Mouse (Mus musculus) hindbrain, embryonic 10.5 days (tissue): ENCODE measurements around the gene Agbl1. TPM values are rescaled to one million over a fixed set of nuclear protein-coding genes. Genes with fewer than 3 reads are reported as not detected.

Experiments
- DNase-seq: peaks from one replicate; pipeline ENCODE4 v3.0.0-alpha.2; 2017; ENCODE audit warnings: low spot score
- H3K27ac ChIP-seq: fragments of 300-500 bp; sonication (generic); 2 replicates; pipeline ENCODE4 v1.5.1; 2016; ENCODE audit warnings: mild to moderate bottlenecking, moderate library complexity
- H3K27me3 ChIP-seq: fragments of 300-500 bp; sonication (generic); 2 replicates; pipeline ENCODE4 v1.6.1; 2016; ENCODE audit warnings: mild to moderate bottlenecking; ENCODE audit not compliant: poor library complexity, insufficient read depth, severe bottlenecking
- H3K36me3 ChIP-seq: fragments of 300-500 bp; sonication (generic); 2 replicates; pipeline ENCODE4 v1.6.1; 2016; ENCODE audit warnings: mild to moderate bottlenecking, moderate library complexity
- H3K4me1 ChIP-seq: fragments of 300-500 bp; sonication (generic); replicated peaks from 2 replicates; pipeline ENCODE4 v1.6.1; 2016; ENCODE audit warnings: mild to moderate bottlenecking
- H3K4me3 ChIP-seq: fragments of 300-500 bp; sonication (generic); 2 replicates; pipeline ENCODE4 v1.5.1; 2016; ENCODE audit warnings: mild to moderate bottlenecking, moderate library complexity
- H3K9me3 ChIP-seq: fragments of 300-500 bp; sonication (generic); 2 replicates; pipeline ENCODE4 v1.6.1; 2016; ENCODE audit warnings: mild to moderate bottlenecking, moderate library complexity
- WGBS: fragments of 180-500 bp; shearing (Covaris S2); methylation state at CpG from one replicate; pipeline ENCODE4 v1.1.7; 2016; 5-methylcytosine and 5-hydroxymethylcytosine counted together
- polyA plus RNA-seq: library from polyadenylated mRNA; unstranded; fragments of >200 nt; fragmentation: Nextera tagmentation; extraction: Ambion mirVana; gene quantifications from 2 replicates; pipeline ENCODE4 v1.2.1, GENCODE M21; 2016

The Agbl1 gene
- polyA plus RNA-seq, 1 experiment from 2014 or later: 0.09 TPM

GRCm38 (mm10) chr7:76321866-76322553, 92.3 kb downstream of the Agbl1 start:
- no peaks in the 10 kb centered on the region for H3K36me3 ChIP-seq
- H3K4me3 ChIP-seq: no peak overlapping the region
- no peaks in the 10 kb centered on the region for H3K27me3 ChIP-seq
- no peaks in the 10 kb centered on the region for H3K9me3 ChIP-seq
- no peaks in the 10 kb centered on the region for H3K4me1 ChIP-seq
- no peak overlapping the region for H3K27ac ChIP-seq
- WGBS: 83% methylated on average over 4 of the region's 4 CpGs
- DNase-seq: no peak

GRCm38 (mm10) chr7:76326091-76326490, 96.4 kb downstream of the Agbl1 start:
- H3K4me3 ChIP-seq: no peak overlapping the region
- H3K9me3 ChIP-seq: no peaks in the 10 kb centered on the region
- no peak overlapping the region for H3K27ac ChIP-seq
- H3K36me3 ChIP-seq: no peaks in the 10 kb centered on the region
- no peaks in the 10 kb centered on the region for H3K27me3 ChIP-seq
- no peaks in the 10 kb centered on the region for H3K4me1 ChIP-seq
- no peak for DNase-seq
- 79% methylated on average over 2 of the region's 2 CpGs for WGBS

GRCm38 (mm10) chr7:76339308-76339707, 109.6 kb downstream of the Agbl1 start:
- 98% methylated on average over 4 of the region's 4 CpGs for WGBS
- H3K36me3 ChIP-seq: no peaks in the 10 kb centered on the region

GRCm38 (mm10) chr7:76341601-76342000, 111.9 kb downstream of the Agbl1 start:
- WGBS: 90% methylated on average over 1 of the region's 1 CpGs
- Histone ChIP-seq H3K4me1 (peaks cover 5% of the 10 kb centered on the region; the same call in 1 of the 2 replicates), H3K27ac (no peak overlapping the region)

More at GRCm38 (mm10) chr7:76339308-76339707, 109.6 kb downstream of the Agbl1 start:
- Histone ChIP-seq H3K4me1 (peaks cover 5% of the 10 kb centered on the region; the same call in 1 of the 2 replicates), H3K27me3 (no peaks in the 10 kb centered on the region), H3K4me3 (no peak overlapping the region), H3K27ac (no peak overlapping the region), H3K9me3 (no peaks in the 10 kb centered on the region)
- DNase-seq: no peak

GRCm38 (mm10) chr7:76353469-76353868, 123.8 kb downstream of the Agbl1 start:
- WGBS: 44% methylated on average over 10 of the region's 10 CpGs
- Histone ChIP-seq H3K9me3 (no peaks in the 10 kb centered on the region; the same call in 1 of the 2 replicates), H3K27ac (no peak overlapping the region), H3K4me1 (no peaks in the 10 kb centered on the region), H3K4me3 (no peak overlapping the region), H3K36me3 (no peaks in the 10 kb centered on the region), H3K27me3 (no peaks in the 10 kb centered on the region)
- DNase-seq: peak; percentile 12

More at GRCm38 (mm10) chr7:76341601-76342000, 111.9 kb downstream of the Agbl1 start:
- no peaks in the 10 kb centered on the region for H3K27me3 ChIP-seq
- no peak for DNase-seq
- H3K36me3 ChIP-seq: no peaks in the 10 kb centered on the region
- H3K9me3 ChIP-seq: no peaks in the 10 kb centered on the region
- no peak overlapping the region for H3K4me3 ChIP-seq

GRCm38 (mm10) chr7:76354510-76354909, 124.8 kb downstream of the Agbl1 start:
- H3K4me3 ChIP-seq: no peak overlapping the region
- WGBS: 41% methylated on average over 3 of the region's 3 CpGs
- no peaks in the 10 kb centered on the region for H3K36me3 ChIP-seq
- DNase-seq: no peak
- no peaks in the 10 kb centered on the region for H3K4me1 ChIP-seq
- H3K27me3 ChIP-seq: no peaks in the 10 kb centered on the region
- H3K27ac ChIP-seq: no peak overlapping the region
- H3K9me3 ChIP-seq: no peaks in the 10 kb centered on the region; the same call in 1 of the 2 replicates

- DNase-seq: no peak
- 64% methylated on average over 4 of the region's 4 CpGs for WGBS
- Histone ChIP-seq H3K9me3 (no peaks in the 10 kb centered on the region), H3K4me3 (no peak overlapping the region), H3K27ac (no peak overlapping the region), H3K4me1 (peaks cover 7% of the 10 kb centered on the region), H3K36me3 (no peaks in the 10 kb centered on the region), H3K27me3 (no peaks in the 10 kb centered on the region)
These were observed 141.6 kb downstream of the Agbl1 start for GRCm38 (mm10) chr7:76371269-76371668.

GRCm38 (mm10) chr7:76379493-76379892, 149.8 kb downstream of the Agbl1 start:
- H3K36me3 ChIP-seq: no peaks in the 10 kb centered on the region
- no peaks in the 10 kb centered on the region for H3K4me1 ChIP-seq
- DNase-seq: no peak
- no peaks in the 10 kb centered on the region for H3K27me3 ChIP-seq
- H3K4me3 ChIP-seq: no peak overlapping the region
- H3K27ac ChIP-seq: no peak overlapping the region
- 88% methylated on average over 3 of the region's 3 CpGs for WGBS
- H3K9me3 ChIP-seq: no peaks in the 10 kb centered on the region

GRCm38 (mm10) chr7:76381986-76382385, 152.3 kb downstream of the Agbl1 start:
- H3K36me3 ChIP-seq: no peaks in the 10 kb centered on the region
- WGBS: 84% methylated on average over 2 of the region's 2 CpGs
- H3K9me3 ChIP-seq: no peaks in the 10 kb centered on the region
- no peak overlapping the region for H3K27ac ChIP-seq
- no peak for DNase-seq
- H3K4me3 ChIP-seq: no peak overlapping the region
- H3K27me3 ChIP-seq: no peaks in the 10 kb centered on the region
- no peaks in the 10 kb centered on the region for H3K4me1 ChIP-seq

GRCm38 (mm10) chr7:76389240-76389639, 159.6 kb downstream of the Agbl1 start:
- no peak for DNase-seq
- no peaks in the 10 kb centered on the region for H3K9me3 ChIP-seq
- peaks cover 18% of the 10 kb centered on the region for H3K4me1 ChIP-seq
- no peak overlapping the region for H3K27ac ChIP-seq
- no peak overlapping the region for H3K4me3 ChIP-seq
- 76% methylated on average over 5 of the region's 5 CpGs for WGBS
- peaks cover 10% of the 10 kb centered on the region for H3K27me3 ChIP-seq
- H3K36me3 ChIP-seq: no peaks in the 10 kb centered on the region

GRCm38 (mm10) chr7:76392296-76392940, 162.7 kb downstream of the Agbl1 start:
- Histone ChIP-seq H3K9me3 (no peaks in the 10 kb centered on the region), H3K27ac (peak overlapping the region; percentile 74), H3K4me3 (peak overlapping the region; percentile 44), H3K4me1 (peaks cover 18% of the 10 kb centered on the region), H3K36me3 (no peaks in the 10 kb centered on the region), H3K27me3 (peaks cover 10% of the 10 kb centered on the region)
- WGBS: 28% methylated on average over 15 of the region's 15 CpGs
- DNase-seq: no peak

- DNase-seq: peak; percentile 78
- no peaks in the 10 kb centered on the region for H3K9me3 ChIP-seq
- peak overlapping the region; percentile 44 for H3K4me3 ChIP-seq
- no peaks in the 10 kb centered on the region for H3K36me3 ChIP-seq
- peaks cover 16% of the 10 kb centered on the region for H3K4me1 ChIP-seq
- 7% methylated on average over 15 of the region's 15 CpGs for WGBS
- peak overlapping the region; percentile 74 for H3K27ac ChIP-seq
- peaks cover 10% of the 10 kb centered on the region for H3K27me3 ChIP-seq
These were observed 163.5 kb downstream of the Agbl1 start for GRCm38 (mm10) chr7:76392941-76393817.
